Mouse (Mus musculus) splenic B cell, adult 2 months (primary cell): ENCODE measurements around the gene Smpd2.

Source experiments
- DNase-seq: peaks from one replicate; pipeline ENCODE4 v3.0.0-alpha.2; 2011; ENCODE audit warnings: low read depth, low spot score
- H3K27me3 ChIP-seq: 2 replicates; pipeline ENCODE4 v1.6.1; 2012; ENCODE audit warnings: mild to moderate bottlenecking, low read length, moderate library complexity, mixed read lengths; ENCODE audit not compliant: control insufficient read depth, poor library complexity, insufficient read depth, severe bottlenecking
- H3K36me3 ChIP-seq: 2 replicates; pipeline ENCODE4 v1.6.1; 2012; ENCODE audit warnings: mild to moderate bottlenecking, low read length, moderate library complexity, mixed read lengths; ENCODE audit not compliant: control insufficient read depth, poor library complexity, insufficient read depth, severe bottlenecking

Smpd2 gene

GRCm38 (mm10) chr10:41477278-41478181, 12.6 kb downstream of the Smpd2 start:
- peak; percentile 64 for DNase-seq
- peaks cover 14% of the 10 kb centered on the region for H3K36me3 ChIP-seq
- no peaks in the 10 kb centered on the region for H3K27me3 ChIP-seq

DNA sequence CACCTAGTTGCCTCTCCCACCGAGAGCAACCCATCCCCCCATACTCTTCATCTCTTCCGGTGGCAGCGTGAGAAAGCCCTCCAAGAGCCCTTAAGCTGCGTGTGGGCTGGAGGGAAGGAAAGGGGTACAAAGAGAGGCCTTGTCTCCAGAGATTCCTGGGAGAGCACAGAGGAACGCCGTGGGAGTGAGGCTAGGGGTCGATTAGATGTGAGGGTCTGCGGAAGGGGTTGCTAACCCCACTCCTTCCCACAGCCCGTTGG, 13.2 kb downstream of the Smpd2 start:
- peaks cover 13% of the 10 kb centered on the region for H3K36me3 ChIP-seq
- H3K27me3 ChIP-seq = no peaks in the 10 kb centered on the region
- no peak for DNase-seq

GRCm38 (mm10) chr10:41476171-41477017, 13.8 kb downstream of the Smpd2 start, which contains the start of gene Mical1:
Gene Mical1, plus strand, starts transcription at chr10:41476314.
- Histone ChIP-seq H3K27me3 (no peaks in the 10 kb centered on the region), H3K36me3 (peaks cover 8% of the 10 kb centered on the region)
- DNase-seq = peak; percentile 74

DNA sequence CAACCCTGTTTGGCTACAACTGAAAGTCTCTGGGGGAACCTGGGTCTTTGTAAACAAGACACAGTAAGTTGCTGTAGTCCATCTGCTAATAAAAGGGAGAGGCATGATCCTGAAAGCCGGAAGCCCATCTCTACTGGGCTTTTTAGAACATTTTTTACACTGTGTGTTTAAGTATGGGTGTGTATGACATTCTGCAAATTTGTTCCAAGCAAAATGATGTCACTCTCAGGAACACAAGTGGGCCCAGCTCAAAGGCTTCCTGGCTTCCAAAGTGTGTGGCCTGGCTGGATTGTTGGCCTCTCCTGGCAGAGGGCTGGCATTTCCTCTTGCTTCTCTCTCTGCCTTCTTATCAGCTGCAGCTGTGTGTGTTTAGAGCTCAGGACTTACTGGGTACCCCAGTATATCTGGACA, 15.2 kb downstream of the Smpd2 start:
- Histone ChIP-seq H3K27me3 (no peaks in the 10 kb centered on the region), H3K36me3 (peaks cover 4% of the 10 kb centered on the region)
- no peak for DNase-seq

DNA sequence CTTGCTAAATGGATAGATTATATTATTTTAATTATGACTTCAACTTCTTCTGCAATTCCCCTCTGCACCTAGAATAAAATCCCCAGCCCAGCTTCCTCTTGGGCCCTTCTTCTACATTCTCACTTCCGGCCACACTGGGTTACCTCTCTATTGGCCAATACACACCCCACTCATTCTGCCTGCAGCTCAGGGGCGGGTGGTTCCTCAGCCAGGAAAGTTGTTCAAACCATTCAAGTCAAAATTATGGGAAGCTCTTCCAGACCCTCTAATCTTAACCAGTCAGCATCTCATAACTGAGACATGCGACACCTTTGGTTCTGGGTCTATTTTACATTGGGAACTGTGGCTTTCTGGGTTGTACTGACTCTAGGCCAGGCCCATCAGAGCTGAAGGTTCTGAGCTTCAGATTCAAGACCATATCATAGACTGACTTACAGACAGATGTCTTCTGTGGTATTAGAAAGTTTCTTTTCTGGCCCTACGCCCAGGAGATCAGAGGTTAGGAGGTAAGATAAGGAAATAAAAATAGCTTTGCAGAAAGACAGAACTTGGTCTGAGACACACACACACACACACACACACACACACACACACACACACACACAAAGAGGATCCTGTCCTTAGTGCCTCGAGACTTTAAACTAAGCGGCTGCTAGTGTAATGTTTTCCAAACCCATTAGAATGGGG, 16.2 kb downstream of the Smpd2 start:
- DNase-seq = peak; percentile 76
- H3K27me3 ChIP-seq = no peaks in the 10 kb centered on the region
- peaks cover 4% of the 10 kb centered on the region for H3K36me3 ChIP-seq

DNA sequence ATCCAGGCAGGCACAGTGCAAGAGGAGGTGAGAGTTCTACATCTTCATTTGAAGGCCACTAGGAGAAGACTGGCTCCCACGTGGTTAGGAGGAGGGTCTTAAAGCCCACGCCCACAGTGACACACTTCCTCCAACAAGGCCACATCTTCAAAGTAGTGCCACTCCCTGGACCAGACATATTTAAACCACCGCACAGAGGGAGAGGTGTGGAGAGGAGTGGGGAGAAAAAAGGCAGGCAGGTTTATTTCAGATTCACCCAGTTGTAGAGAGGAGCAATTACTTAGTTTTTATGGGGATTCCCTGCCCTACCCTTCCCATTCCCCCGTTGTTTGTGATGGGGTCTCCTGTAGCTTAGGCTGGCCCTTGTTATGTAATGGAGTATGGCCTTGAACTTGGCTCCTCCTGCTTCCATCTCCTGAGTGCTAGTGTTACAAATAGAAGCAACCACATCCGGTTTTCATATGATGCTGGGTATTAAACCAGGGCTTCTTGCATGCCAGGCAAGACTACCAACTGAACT, 17.1 kb downstream of the Smpd2 start:
- Histone ChIP-seq H3K36me3 (no peaks in the 10 kb centered on the region), H3K27me3 (no peaks in the 10 kb centered on the region)
- peak; percentile 36 for DNase-seq

DNA sequence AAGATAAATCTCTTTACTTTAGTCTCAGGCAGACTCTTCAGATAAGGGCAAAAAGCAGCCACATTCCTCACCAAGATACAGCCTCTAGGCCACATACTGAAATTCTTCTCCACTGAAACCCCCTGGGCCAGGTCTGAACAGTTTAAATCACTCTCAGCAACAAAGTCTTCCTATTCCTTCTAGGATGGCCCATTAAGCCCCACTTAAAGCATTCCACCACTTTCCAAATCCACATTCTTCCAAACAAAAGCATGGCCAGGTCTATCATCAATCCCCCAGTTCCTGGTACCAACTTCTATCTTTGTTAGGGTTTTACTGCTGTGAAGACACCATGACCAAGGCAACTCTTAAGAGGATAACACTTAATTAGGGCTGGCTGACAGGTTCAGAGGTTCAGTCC, 17.6 kb downstream of the Smpd2 start:
- H3K36me3 ChIP-seq = no peaks in the 10 kb centered on the region
- no peaks in the 10 kb centered on the region for H3K27me3 ChIP-seq
- DNase-seq = no peak

GRCm38 (mm10) chr10:41470693-41471092, 19.5 kb downstream of the Smpd2 start:
- no peaks in the 10 kb centered on the region for H3K27me3 ChIP-seq
- no peak for DNase-seq
- H3K36me3 ChIP-seq = peaks cover 1% of the 10 kb centered on the region; the same call in 1 of the 2 replicates

- no peak for DNase-seq
- H3K36me3 ChIP-seq = peaks cover 5% of the 10 kb centered on the region
Observed at GRCm38 (mm10) chr10:41467325-41467724, 22.8 kb downstream of the Smpd2 start.

GRCm38 (mm10) chr10:41464401-41464955, 25.7 kb downstream of the Smpd2 start:
- peaks cover 5% of the 10 kb centered on the region for H3K36me3 ChIP-seq
- no peak for DNase-seq
- no peaks in the 10 kb centered on the region for H3K27me3 ChIP-seq

More at GRCm38 (mm10) chr10:41467325-41467724, 22.8 kb downstream of the Smpd2 start:
- no peaks in the 10 kb centered on the region for H3K27me3 ChIP-seq

- DNase-seq = no peak
- Histone ChIP-seq H3K27me3 (no peaks in the 10 kb centered on the region), H3K36me3 (peaks cover 6% of the 10 kb centered on the region)
Observed at GRCm38 (mm10) chr10:41461057-41461722, 29.0 kb downstream of the Smpd2 start.

- Histone ChIP-seq H3K27me3 (no peaks in the 10 kb centered on the region), H3K36me3 (peaks cover 4% of the 10 kb centered on the region)
- no peak for DNase-seq
Observed at GRCm38 (mm10) chr10:41460501-41460900, 29.7 kb downstream of the Smpd2 start.

DNA sequence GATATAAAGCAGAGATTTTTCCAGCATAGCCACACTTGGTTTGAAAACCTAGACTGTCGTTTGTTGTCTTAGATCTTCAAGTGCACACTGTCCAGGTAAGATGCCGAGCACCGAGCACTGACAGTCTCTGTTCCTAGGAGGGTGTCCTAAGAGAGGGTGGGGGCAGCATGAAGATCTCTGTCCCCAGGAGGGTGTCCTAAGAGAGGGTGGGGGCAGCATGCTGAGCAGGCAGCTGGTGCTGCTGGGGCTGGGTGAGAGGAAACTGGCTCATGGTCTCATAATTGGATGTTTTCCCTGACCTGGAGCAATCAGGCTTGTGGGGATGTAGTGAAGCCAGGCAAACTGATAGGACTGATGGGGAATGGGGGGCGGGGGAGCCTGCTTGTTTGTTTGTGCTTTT, 30.2 kb downstream of the Smpd2 start:
- Histone ChIP-seq H3K27me3 (no peaks in the 10 kb centered on the region), H3K36me3 (peaks cover 4% of the 10 kb centered on the region)
- DNase-seq = no peak

DNA sequence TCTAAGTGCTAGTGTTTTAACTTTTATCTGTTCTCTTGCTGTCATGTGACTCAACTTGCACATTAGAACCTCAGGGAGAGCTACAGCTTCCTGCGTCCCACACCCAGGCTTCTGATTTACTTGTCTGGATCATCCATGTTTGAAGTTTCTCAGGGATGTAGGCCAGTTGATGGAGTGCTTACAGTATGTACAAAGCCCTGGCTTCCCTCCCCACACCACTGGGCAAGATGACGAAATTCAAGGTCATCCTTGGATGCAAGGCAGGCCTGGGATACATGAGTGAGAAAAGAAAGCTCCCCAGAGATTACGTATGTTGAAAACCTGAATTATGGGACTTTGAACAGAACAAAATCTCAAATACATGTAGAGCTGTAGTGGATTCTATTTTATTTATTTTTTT, 37.4 kb downstream of the Smpd2 start:
- DNase-seq = no peak
- Histone ChIP-seq H3K27me3 (no peaks in the 10 kb centered on the region), H3K36me3 (peaks cover 2% of the 10 kb centered on the region)
